Mouse (Mus musculus) spleen, adult 12 weeks (tissue): ENCODE data around the gene Zfp865.
"Not testable (repeated sequence)": the region's sequence is repeated elsewhere in the genome, so short reads cannot be mapped to it uniquely, and the experiment has no call there.

Source experiments
- DNase-seq: peaks from one replicate; pipeline ENCODE4 v3.0.0; 2022; ENCODE audit warnings: low spot score

The Zfp865 gene

GRCm38 (mm10) chr7:5015118-5016001 is 4.8 kb upstream of the Zfp865 start, which contains the start of gene Gm44973:
TSS of gene Gm44973 (plus strand) at chr7:5015496.
- DNase-seq: peak; percentile 86

GRCm38 (mm10) chr7:5016057-5016456 is 4.1 kb upstream of the Zfp865 start:
- DNase-seq: no peak

- DNase-seq: no peak
Observed at GRCm38 (mm10) chr7:5016920-5017319, 3.3 kb upstream of the Zfp865 start.

GRCm38 (mm10) chr7:5017352-5017751 is 2.8 kb upstream of the Zfp865 start:
- no peak for DNase-seq

- no peak for DNase-seq
Observed at GRCm38 (mm10) chr7:5017931-5018330, 2.2 kb upstream of the Zfp865 start.

GRCm38 (mm10) chr7:5019576-5019975 is 600 bp upstream of the Zfp865 start:
- DNase-seq: not testable (repeated sequence)

GRCm38 (mm10) chr7:5020685-5021084 is 509 bp downstream of the Zfp865 start:
- DNase-seq: peak; percentile 8

- no peak for DNase-seq
Observed at GRCm38 (mm10) chr7:5021197-5021596, 1.0 kb downstream of the Zfp865 start.

GRCm38 (mm10) chr7:5029543-5029942 is 9.4 kb downstream of the Zfp865 start:
- DNase-seq: no peak

- DNase-seq: no peak
Observed at GRCm38 (mm10) chr7:5029946-5030345, 9.8 kb downstream of the Zfp865 start.

GRCm38 (mm10) chr7:5030554-5031275 is 10.5 kb downstream of the Zfp865 start:
- no peak for DNase-seq

GRCm38 (mm10) chr7:5031496-5031895 is 11.3 kb downstream of the Zfp865 start:
- DNase-seq: no peak

GRCm38 (mm10) chr7:5033818-5034217 is 13.6 kb downstream of the Zfp865 start, which contains the start of gene 4632433K11Rik:
TSS of gene 4632433K11Rik (plus strand) at chr7:5034118.
- no peak for DNase-seq

GRCm38 (mm10) chr7:5035628-5036027 is 15.5 kb downstream of the Zfp865 start:
- DNase-seq: no peak

GRCm38 (mm10) chr7:5036136-5036535 is 16.0 kb downstream of the Zfp865 start:
- no peak for DNase-seq

GRCm38 (mm10) chr7:5037026-5037425 is 16.9 kb downstream of the Zfp865 start:
- no peak for DNase-seq

GRCm38 (mm10) chr7:5037467-5037866 is 17.3 kb downstream of the Zfp865 start:
- DNase-seq: no peak

- peak; percentile 94 for DNase-seq
Observed at GRCm38 (mm10) chr7:5038109-5038732, 18.0 kb downstream of the Zfp865 start, which contains the start of gene Zfp784. TSS of gene Zfp784 (minus strand) at chr7:5038446.

GRCm38 (mm10) chr7:5038940-5039339 is 18.8 kb downstream of the Zfp865 start:
- no peak for DNase-seq

- DNase-seq: no peak
Observed at GRCm38 (mm10) chr7:5044981-5045380, 24.8 kb downstream of the Zfp865 start.

GRCm38 (mm10) chr7:5046112-5046511 is 25.9 kb downstream of the Zfp865 start:
- no peak for DNase-seq

GRCm38 (mm10) chr7:5047313-5047712 is 27.1 kb downstream of the Zfp865 start:
- DNase-seq: no peak
